Mouse (Mus musculus) cerebellum, adult 2 months (tissue): ENCODE results near the gene Epn1.
A peak's percentile ranks its signal among the peaks of the same experiment; 100 is the strongest.

ENCODE experiments used
- CTCF ChIP-seq: fragments of 200-500 bp; IDR thresholded peaks from 2 replicates; pipeline ENCODE4 v1.5.1; 2011; ENCODE audit warnings: low read depth, mild to moderate bottlenecking, control low read depth, low read length, moderate library complexity, borderline replicate concordance; ENCODE audit not compliant: insufficient read depth
- POLR2A ChIP-seq: fragments of 200-500 bp; IDR thresholded peaks from 2 replicates; pipeline ENCODE4 v1.6.1; 2011; ENCODE audit warnings: low read length, control low read depth, borderline replicate concordance; ENCODE audit not compliant: insufficient read depth

DNA sequence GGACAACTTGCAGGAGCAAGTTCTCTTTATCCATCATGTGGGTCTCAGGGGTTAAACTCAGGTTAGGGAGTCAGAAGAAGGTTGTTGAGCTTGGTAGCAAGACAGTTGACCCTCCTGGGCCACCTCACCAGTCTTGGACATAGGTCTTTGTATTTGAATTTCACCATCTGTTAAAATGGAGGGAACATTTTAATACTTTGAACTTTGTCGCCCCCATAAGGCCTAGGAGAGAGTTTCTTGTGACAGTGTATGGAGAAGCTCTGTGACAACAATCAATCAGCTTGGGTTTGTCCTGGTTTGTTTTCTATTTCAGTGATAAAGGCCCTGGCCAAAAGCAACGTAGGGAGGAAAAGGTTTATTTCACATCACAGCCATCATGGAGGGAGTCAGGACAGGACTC lies 32.7 kb upstream of the Epn1 start:
- peak; percentile 23; the same call in 1 of the 2 replicates for TF ChIP-seq CTCF
- no peak for TF ChIP-seq POLR2A
